Mouse (Mus musculus) gastrocnemius, adult 18-20 months (tissue): Measurements from ENCODE around the gene Fam83f. TPM values are rescaled to one million over a fixed set of nuclear protein-coding genes. Genes with fewer than 3 reads are reported as not detected.
A peak's percentile ranks its signal among the peaks of the same experiment; 100 is the strongest.

Experiments
- DNase-seq: peaks from one replicate; pipeline ENCODE4 v3.0.0; 2021; ENCODE audit warnings: low spot score
- long read RNA-seq, 2 experiments: library from polyadenylated mRNA; stranded (forward); transcript quantifications; one replicate each; pipeline ENCODE4 v2.0.0; 2021
- total RNA-seq, 2 experiments: library from RNA; stranded (reverse); gene quantifications; 2 replicates each; pipeline ENCODE4 v1.2.3; 2021

The Fam83f gene
- total RNA-seq, result under 1 TPM; 0.09 to 0.17 TPM
- long read RNA-seq, experiment 1, result 0 reads
- long read RNA-seq, experiment 2, partial matches to known transcripts, result 0 of 1 reads
- long read RNA-seq, experiment 2, other reads (novel, unspliced or antisense), result 1 of 1 reads

GRCm38 (mm10) chr15:80671295-80672252 lies at the start of gene Fam83f:
TSS of gene Fam83f (plus strand) at chr15:80671847.
- DNase-seq, result peak; percentile 15

DNA sequence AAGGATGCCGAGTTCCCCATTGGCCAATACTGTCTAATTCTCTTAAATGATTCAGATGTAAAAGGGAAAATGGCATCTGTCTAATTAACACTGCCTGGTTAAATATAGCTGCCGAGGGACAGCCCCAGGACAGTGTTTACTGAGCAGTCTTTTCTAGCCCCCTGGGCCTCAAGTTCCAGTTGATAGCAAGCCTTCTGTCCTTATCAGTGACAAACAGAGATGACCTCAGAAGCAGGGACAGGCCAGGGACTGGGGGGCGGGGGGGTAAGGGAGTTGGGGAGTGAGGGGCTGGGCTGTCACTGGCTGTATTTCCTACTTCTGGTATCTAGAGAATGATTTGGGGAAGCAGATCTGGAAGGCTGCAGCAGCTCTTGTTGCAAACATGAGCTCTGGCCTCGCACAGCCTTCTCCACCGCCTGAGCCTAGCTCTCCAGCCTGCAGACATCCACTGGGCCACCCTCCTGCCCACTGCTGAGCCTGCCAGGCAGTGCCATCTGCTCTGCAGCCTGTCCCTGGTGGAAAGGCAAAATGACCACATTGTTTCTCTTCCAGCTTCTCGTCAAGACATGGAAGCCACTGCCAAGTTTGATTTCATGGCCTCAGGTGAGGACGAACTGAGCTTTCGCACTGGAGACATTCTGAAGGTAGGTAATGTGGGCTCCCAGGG lies 48.3 kb upstream of the Fam83f start:
- DNase-seq, result no peak

- no peak for DNase-seq
Measured at GRCm38 (mm10) chr15:80626472-80626871, 45.2 kb upstream of the Fam83f start.

- DNase-seq, result no peak
Measured at GRCm38 (mm10) chr15:80630147-80630546, 41.5 kb upstream of the Fam83f start.

DNA sequence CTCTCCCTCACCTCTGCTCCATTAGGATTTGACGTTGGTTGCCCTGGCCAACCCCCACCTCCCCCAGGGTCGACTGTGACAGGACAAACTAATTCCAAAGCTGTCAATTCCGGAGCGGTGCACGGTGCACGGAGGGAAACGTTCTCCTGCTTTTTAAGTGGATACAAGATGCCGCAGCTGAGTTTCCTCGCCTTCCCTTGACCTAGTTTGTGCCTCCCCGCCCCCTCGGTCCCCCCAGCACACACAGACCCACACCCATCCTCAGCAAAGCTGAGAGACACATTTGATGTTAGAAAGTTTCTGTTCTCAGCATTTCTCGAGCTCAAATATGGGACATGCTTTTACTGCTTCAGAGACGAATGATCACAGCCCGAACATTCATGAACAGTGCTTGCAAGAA lies 40.9 kb upstream of the Fam83f start:
- DNase-seq, result no peak

DNA sequence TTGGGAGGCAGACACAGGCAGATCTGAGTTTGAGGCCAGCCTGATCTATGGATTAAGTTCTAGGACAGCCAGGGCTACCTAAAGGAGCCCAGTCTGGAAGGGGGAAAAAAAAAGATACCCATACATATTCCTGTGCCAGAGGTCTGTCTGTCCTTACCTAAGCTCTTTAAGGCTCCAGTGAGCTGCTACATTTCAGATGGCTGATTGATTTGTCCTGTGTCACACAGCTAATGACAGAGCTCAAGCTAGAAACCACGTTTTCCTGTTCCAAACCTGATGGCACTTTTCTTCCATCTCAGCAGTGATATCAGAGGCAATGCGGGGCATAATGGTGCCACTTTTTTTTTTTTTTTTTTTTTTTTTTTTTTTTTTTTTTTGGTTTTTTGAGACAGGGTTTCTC lies 40.3 kb upstream of the Fam83f start:
- no peak for DNase-seq

GRCm38 (mm10) chr15:80632280-80632893 lies 39.3 kb upstream of the Fam83f start:
- no peak for DNase-seq

DNA sequence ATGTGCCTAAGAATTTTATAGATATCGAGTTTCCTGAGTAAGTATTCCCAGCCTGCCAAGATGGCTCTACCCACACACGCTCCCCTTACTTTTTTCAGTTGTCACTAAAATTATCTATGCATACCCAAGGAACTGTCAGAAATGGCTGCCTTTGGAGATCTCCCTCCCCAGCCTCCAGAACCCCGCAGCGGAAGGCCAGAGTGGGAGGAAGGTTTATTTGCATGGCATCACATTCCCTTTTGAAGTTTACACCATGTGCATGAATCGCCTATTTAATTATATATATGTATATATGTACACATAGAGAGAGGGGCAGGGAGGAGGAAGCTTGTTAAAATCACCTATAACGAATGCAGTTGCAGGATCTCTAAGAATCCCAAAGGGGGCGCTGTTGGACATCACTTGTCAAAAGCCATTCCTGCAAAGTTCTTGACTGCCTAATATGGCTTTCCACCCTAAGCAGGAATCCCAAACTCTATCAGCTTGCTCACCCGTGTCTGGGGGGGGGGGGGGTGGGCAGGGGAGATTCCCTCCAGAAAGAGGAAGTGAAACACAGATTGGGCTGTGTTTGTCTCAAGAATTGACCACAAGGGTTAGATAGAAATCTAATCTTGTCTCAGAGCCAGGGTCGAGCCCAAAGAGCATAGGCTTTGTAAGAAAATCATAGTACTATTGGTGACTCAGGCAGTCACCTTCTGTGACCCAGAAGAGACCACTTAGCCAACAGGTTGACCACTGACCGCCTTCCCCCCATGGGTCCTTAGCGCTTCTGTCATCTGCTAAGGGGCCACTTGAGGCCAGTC lies 37.1 kb upstream of the Fam83f start:
- peak; percentile 30 for DNase-seq

DNA sequence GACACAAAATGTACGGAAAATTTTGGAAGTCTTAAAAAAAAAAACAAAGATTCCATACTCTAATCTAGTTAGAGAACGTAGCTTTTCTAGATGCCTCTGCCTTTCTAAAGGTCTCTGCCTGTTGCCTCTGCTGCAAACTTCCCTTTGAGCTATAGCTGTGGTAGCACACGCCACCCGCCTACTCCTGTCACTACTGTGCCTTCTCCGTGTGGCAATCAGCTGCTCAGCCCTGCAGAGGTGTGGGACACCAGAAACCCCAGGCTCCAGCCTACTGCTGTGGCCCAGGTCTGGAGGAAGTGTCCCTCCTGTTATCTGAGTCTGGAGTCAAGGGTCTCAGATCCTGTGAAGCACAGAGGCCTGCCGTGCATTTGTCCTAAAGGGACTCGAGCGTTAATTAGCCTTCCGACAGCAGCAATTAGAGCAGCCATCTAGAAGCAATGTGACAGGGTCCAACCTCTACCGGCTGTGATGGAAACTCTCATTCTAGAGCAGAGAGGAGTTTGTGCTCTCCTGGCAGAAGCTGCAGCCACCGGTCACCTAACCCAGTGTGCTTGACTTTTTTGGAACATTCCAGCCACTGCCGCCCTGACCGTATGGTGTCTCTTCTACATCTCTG lies 34.8 kb upstream of the Fam83f start:
- DNase-seq, result no peak

DNA sequence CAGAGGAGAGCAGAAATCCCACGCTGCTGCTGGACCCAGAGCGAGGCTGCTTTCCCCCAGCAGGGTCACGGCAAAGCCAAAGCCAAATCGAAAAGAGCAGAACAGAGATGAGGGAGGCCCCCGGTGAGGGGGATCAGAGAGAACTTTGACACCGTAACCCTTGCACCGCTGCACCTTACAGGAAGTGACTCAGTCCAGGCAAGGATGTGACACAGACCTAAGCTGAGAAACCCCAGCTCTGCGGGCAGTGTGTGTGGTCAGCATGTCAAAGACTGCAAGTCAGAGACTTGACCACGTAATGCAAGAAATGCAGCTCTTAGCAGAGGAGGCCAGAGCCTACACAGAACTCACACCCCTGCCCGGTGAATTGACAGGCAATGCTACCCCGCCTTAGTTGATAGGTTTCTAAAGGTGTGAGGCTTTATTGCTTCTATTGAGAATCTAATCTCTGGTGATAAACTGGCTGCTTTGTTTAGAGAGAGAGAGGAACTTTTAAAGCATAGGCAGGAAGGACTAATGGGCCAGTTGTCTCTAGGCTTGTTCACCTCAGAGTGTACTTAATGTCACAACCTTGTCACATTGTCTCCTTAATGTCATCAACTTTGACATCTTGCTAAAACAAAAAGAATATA lies 32.5 kb upstream of the Fam83f start:
- no peak for DNase-seq

DNA sequence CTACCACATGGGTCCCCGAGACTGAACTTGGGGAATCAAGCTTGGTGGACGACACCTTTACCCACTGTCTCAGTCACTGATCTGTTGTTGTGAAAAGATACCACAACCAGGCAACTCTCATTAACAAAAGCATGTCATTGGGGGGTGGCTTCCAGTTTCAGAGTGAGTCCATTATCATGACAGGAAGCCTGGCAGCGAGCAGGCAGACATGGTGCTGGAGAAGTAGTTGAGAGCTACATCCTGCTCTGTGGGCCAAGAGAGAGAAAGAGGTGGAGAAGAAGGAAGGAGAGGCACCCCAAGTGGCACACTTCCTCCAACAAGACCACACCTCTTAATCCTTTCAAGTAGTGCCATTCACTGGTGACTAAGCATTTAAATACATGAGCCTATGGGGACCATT lies 31.8 kb upstream of the Fam83f start:
- DNase-seq, result no peak

DNA sequence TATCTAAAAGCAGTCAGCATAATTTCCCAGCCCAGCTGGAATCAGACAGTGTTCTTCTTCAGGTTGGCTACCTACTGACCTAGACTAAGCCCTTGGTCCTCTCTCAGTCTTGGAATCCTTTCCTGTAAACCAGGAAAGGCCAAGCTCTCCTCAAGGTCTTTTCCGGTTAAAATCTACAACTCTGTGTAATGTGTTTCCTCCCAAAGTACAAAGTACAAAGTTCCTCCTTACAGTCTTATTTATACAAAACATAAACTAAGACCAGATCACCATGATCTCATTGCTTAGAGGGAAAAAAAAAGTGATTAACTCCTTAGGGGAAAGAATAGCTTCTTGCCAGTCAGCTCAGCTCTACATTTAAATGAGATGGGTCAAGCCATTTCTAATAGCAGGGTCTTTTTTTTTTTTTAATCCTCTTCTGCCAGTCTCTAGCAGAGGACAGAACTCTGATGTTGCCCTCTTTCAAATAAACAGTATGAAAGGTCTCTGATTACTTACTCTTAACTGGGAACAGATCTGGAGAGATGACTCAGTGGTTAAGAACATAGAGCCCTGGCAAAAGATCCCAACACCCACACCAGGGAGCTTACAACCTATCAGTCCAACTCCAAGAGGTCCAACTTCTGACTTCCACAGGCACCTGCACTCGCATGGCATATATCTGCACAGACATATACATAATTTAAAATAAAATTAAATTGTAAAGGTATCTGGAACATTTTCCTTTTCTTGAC lies 29.8 kb upstream of the Fam83f start:
- DNase-seq, result no peak

GRCm38 (mm10) chr15:80645006-80645797 lies 26.4 kb upstream of the Fam83f start:
- no peak for DNase-seq

DNA sequence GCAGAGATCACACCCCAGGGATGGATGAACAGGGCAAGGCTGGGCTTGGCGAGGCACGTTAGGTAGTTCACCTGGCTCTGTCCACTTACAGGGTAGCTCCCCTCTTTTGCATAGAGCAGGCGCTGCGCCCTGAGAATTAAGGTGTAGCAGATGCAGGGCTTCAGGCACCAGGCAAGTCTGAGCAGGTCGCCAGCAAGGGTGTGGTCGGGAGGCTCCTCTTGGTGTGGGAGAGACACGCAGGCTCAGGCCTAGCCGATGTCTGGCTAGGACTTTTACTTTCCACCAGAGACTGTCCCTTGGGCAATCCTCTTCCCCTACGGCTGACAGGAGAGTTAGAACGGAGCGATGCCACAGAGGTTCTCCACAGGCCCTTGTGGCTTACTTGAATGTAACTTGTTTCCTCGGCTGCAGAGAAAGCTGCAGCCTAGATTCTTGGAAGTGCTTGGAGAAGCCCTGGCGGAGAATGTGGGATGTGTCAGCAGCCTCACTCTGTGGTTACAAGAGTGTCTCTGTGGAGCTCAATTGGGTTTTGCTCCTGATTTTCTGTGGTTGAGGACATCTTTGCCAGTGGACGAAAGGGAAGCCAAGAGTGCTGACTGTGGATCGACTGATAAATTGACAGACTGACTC lies 22.6 kb upstream of the Fam83f start:
- DNase-seq, result no peak

DNA sequence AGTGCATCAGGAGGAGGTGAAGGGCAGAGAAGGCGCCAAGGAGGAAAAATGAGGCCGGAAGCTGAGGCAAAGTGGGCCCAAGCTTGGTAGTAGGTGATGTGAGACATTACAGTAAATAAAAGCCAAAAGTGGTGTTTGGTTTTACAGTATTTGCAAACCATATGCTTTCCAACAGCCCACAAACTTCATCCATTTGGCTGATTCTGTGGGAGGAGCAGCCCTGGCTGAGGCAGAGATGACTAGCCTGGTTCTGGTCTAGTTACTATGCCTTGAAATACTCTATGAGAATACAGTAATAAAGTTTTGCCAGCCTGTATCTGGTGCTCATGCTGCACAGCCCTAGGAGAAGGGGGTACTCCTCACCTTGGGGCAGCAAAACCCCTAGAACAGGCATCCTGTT lies 21.2 kb upstream of the Fam83f start:
- DNase-seq, result no peak

DNA sequence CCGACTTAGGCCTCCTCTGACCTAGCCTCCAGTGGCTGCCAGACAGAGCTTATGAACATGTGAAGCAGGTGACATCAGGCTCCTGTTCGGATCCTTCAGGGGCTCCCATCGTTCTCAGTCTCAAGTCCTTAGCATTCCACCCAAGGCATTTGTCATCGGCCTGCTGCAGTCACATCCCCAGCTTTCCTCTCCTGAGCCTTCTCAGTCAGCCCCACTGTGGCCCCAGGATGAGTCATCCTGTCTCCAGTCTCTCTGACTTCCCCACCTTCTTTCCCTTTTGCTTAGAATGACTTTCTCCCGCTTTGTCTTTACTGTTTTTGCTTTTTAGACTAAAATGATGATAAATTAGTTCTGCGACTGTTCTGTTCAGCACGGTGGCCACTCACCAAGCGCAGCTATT lies 17.8 kb upstream of the Fam83f start:
- DNase-seq, result no peak

DNA sequence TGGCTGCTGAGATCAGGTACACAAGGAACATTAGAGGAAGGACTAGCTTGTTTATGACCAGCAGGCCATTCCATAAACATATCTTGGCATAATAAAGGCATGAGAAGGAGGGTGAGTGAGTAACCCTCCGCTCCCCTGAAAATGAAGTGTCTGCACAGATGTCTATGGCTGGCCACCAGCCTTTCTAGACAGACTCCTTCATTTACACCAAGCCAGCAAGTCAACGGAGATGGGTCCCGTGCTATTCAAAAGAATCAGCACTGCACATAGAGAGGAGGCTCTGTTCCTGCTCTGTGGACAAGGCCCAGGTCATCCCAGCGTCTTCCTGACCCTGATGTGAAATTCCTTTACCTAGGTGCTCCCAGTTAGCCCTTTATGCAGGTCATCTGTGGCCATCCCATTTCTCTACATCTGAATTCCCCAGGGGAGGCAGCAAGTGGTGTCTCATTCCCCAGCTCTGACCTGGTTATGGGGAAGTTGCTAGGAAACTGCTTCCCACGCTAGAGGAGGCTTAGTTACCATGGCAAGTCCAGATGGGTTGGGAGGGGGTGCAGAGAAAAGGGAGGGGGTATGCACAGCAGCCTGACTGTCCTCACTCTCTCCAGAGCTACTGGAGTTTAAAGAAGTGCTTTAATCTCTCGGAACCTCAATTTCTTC lies 12.7 kb upstream of the Fam83f start:
- DNase-seq, result no peak

- DNase-seq, result no peak
Measured at GRCm38 (mm10) chr15:80660963-80661362, 10.7 kb upstream of the Fam83f start.
